Mouse (Mus musculus) left cerebral cortex, adult 18-20 months (tissue): ENCODE data around the gene Tyms. TPM values are rescaled to one million over a fixed set of nuclear protein-coding genes. Genes with fewer than 3 reads are reported as not detected.

Experiments
- DNase-seq, 2 experiments: peaks; one replicate each; pipeline ENCODE4 v3.0.0; 2021 to 2022; ENCODE audit warnings: low spot score in 2 of 2, mixed read lengths in 1 of 2
- long read RNA-seq, 2 experiments: library from polyadenylated mRNA; stranded (forward); transcript quantifications; one replicate each; pipeline ENCODE4 v2.0.0; 2021
- total RNA-seq, 2 experiments: library from RNA; stranded (reverse); gene quantifications; 2 replicates each; pipeline ENCODE4 v1.2.3; 2021

Tyms gene
- total RNA-seq, result 1 to 10 TPM; 3.6 to 4.1 TPM
- long read RNA-seq, experiment 1, partial matches to known transcripts, result 1 of 6 reads
- long read RNA-seq, experiment 1, other reads (novel, unspliced or antisense), result 1 of 6 reads
- long read RNA-seq, experiment 2, partial matches to known transcripts, result 1 of 1 reads
- long read RNA-seq, experiment 2, other reads (novel, unspliced or antisense), result 0 of 1 reads

DNA sequence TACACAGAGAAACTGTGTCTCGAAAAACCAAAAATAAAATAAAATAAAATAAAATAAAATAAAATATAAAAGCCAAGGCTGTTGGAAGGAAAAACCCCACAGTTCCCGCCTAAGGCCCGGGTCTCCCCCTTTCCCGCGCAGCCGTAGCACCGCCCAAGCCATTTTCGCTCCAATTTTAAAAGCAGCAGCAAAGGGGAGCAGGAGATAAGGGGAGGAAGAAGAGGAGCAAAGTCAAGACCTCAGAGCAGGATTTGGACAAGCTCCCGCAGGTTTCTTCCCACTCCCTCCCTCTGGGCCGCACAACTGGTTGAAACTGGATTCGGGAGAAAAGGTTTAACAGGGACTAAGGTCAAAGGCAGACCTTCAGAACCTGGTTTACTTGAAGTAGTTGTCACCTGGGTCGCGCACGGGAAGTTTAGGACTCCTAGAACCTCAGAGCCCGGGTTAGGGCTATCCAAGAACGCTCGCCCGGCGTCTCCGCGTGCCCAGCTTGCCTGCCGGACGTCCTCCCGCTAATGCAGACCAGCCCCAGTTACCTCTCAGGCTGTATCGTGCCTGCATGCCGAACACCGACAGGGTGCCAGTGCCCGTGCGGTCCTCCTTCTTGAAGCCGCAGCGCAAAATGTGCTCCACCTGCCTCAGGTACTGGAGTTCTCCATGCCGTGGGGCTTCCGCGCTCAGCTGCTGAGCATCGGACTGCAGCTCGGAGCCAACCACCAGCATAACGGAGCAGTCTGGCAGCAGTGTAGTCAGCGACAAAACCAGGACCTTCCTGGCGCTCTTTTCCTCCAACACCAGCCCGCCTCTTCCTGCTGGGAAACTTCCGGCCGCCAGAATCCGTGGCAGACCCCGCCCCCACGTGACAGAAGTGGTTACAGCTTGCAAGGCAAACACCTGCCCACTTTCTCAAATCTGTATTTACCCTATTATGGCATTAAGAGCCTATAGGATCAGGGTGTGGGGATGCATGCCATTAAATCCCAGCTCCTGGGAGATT, at the start of gene Tyms:
Tyms (minus strand) TSS at position 793 of the 997 bp plus-strand sequence.
- peak; percentile 65 to 76 for DNase-seq

DNA sequence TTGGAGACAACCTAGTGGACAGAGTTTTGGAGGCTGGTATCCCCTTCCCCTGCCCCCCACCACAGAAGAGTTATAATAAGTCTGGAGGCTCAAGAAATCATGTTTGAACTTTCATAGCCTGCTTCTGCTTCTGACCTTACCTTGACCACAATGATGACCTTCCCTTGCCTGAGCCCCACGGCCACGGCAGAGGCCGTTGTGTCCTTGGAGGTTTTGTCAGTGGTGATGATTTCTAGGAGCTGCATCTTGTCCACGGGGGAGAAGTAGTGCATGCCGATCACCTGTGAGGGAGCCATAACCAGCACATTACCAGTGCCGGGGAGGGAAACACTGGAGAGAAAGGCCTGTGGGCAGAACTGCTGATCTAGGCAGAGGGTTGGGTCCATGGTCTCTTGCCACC, 49.1 kb upstream of the Tyms start:
- DNase-seq, result no peak

DNA sequence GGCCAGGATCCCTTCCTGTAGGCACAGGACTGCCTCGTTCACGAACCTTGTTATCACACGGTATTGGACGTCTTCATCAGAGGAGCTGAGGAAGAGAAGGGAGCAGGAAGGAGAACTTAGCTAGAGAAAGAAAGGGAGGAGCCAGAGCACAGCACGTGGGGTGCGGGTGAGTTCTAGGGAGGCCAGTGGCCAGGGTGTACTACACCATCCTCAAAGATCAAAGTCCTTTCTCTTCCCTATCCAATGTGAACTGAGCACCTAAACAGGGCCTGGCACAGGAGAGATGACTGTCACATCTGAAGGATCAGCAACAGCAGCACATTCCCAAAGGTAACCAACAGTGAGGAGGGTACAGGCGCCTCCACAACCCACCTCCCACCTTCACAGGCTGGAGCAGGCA, 46.7 kb upstream of the Tyms start:
- no peak for DNase-seq

DNA sequence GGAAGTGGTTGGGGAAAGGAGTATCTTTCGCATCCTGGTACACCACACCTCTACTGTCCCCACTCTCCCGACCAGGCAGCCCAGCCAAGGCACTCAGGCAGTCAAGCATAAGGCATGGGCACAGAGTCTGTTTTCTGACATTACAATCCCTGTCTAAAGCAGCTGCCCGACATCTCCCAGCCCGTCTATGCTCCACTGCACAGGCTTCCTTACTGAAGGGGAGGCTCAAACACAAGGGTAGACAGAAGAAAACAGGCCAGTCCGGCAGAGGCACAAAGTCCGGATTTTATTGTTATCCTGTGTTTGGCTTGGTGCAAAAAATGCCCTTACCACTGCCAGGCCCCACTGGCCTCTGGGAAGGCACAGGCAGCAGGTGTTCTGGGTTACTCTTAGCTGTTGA, 45.7 kb upstream of the Tyms start:
- no peak for DNase-seq

DNA sequence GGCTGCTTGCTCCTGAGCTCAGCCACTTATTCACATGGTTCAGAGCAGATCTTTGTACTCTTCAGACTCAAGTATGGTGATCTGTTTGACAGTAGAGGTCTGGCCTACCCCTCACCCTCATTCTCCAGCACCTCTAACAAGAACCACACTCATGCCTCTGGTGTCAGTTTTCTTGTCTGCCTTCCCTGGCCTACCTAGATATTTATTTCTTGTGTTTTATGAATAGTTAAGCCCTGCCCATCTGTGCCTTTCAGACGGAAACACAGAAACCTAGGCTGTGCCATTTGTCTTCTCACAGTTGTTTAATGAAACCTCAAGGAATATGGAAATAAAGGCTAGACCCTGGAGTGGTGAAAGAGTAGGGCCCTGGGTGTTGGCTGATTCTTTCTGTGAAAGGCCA, 44.6 kb upstream of the Tyms start:
- DNase-seq, result no peak

DNA sequence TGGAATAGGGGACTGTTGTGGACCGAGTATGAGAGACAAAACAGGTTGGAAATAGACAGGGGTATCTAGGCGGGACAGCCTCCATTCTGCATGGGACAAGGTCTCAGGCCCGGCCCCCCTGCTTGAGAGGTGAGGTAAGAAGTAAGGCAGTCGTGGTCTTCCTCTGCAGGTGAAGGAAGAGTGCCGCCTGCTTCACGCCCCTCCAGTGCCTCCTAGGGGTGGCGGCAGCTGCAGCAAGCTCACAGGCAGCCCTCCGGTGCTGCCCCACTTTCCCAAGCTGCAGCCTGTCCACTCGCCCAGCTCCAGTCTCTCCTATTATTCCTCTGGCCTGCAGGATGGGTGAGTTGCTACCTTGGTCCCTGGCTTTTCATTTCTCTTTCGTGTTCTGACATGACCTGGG, 42.3 kb upstream of the Tyms start:
- no peak for DNase-seq

DNA sequence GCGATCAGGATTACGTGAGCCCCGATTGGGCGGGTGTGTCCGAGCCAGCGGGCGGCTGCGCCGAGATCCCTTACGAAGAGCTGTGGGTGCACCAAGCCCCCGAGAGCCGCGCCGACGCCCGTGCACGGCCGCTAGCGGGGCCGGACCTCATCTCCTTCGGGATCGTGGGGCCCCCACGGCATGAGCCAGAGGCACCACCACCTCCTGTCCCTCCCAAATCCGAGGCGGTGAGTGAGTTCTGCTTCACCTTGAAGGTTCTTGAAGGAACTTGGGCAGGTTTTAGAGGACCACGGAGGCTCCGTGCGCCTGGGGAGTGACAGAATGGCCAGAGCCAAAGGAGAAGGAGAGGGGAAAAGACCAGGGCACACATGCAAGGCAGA, 41.3 kb upstream of the Tyms start:
- no peak for DNase-seq

DNA sequence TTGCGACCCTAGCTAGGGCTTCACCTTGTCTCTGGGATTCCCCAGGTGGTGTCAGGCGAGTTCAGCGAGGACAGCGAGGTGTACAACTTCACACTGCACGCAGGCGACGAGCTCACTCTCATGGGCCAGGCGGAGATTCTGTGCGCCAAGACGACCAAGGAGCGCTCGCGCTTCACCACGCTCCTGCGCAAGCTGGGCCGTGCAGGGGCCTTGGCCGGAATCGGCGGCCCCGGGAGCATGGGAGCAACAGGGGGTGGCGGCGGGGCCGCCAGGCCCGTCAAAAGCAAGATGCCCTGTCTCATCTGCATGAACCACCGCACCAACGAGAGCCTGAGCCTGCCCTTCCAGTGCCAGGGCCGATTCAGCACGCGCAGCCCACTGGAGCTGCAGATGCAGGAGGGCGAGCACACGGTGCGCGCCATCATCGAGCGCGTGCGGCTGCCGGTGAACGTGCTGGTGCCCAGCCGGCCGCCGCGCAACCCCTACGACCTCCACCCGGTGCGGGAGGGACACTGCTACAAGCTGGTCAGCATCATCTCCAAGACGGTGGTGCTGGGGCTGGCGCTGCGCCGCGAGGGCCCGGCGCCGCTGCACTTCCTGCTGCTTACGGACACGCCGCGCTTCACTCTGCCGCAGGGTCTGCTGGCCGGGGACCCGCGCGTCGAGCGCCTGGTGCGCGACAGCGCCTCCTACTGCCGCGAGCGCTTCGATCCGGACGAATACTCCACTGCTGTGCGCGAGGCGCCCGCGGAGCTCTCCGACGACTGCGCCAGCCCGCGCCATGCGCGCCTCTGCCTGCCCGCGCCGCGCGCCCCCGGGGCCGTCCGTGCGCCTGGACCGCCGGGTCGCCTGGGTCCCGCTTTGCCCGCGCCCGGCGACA, 40.7 kb upstream of the Tyms start:
- DNase-seq, result peak; percentile 45 to 56

DNA sequence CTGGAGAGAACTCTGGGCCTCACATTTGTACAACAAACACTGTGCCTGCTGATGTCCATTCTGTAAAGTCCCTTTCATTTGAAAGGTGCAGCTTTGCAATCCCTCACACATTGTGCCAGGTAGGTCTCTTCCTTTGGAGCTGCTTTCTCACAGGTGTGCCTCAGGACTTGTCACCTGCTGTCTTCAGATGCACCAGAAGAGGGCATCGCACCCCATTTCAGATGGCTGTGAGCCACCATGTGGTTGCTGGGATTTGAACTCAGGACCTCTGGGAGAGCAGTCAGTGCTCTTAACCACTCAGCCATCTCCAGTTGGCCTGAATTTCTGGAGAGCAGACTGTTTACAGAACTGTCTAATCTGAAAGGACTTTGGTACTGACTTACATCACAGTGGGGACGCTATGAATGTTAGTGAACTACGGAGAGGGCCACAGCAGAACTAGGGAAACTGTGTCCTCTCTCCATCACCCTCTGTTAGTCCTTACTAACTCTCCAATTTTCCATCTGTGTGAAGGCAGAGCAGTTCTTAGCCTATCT, 39.2 kb upstream of the Tyms start:
- no peak for DNase-seq

DNA sequence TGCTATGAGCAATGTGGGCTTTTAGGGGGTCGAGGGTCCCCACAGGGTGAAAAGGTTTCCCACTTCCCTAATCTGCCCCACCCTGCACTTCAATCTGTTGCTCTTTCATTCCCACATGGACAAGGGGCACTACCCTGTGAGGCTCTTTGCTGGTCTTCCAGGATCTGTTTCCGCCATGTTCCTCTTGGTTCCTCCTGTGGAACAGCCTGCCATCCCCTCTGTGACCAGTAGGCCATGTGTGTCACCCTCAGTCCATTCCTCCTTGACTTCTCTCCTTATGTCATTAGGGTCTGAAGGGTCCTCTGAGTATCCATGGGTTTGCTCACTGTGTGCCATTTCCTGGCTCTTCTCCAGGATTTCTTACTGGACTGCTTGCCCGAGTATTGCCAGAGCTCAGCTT, 38.4 kb upstream of the Tyms start:
- no peak for DNase-seq

DNA sequence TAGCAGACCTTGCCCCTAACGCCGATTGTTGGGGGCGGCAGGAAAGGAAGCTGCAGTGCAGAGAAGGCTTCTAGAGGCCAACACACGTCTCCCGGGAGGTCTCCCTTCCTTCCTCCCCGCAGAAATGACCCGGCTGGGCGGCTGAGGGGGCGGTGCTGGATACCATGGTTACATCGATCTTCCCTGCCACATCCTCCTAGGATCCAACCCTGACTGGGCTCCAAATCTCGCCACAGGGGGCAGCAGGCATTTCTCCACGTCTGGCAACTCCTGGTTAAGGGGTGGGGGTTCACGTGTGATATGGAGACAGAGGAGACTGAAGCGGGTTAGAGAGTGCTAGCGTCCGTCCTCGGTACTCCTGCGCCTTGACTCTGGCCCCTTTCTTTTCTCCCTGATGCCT, 37.7 kb upstream of the Tyms start:
- no peak for DNase-seq

DNA sequence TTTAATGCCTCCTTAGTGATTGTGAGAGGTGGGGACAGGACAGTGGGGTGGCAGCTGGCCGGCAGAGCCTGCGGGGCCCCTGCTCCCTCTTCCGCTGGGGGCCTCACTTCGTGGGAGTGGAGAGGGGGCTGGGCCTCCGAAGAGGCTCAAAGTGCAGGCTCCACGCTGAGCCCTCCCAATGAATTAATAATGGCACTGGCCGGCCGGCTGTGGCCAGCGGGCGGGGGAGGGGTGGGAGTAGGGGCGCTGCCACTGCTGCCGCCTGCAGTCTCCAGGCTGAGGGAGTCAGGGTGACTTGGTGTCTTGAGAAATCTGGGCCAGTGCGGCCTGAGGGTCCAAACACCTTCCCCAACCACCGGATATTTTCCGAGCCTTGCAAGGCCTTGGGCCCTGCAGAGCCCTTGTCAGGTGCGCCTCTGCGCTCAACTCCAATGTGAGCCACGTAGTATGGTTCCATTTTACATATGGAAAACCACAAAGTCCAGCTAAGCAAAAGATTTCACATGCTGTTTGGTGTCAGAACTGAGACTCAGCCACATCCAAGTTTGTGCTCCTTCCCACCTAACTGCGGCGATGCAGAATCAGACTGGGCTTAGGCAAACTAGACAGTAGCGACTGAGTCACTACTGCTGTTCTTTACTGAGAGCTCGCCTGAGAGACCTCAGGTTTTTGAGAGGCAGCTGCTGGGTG, 37.1 kb upstream of the Tyms start:
- no peak for DNase-seq

DNA sequence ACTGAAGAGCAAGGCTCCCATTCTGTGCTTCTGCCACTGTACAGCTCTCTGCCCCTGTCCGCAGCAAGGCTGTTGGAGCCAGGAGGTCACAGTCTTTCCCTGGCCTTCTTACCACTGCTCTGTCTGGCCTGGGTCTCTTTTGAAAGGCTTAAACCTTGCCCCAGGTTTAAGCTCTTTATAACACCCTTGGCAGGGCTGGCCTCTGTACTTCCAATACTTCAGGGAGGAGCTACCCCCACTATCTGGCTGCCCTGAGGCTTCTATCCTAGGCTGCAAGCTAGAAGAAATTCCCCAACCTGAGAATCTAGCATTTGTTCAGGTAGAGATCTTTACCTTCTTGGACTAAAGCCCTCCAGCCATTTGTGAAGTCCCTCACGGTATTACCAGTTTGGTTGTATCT, 36.5 kb upstream of the Tyms start:
- no peak for DNase-seq

DNA sequence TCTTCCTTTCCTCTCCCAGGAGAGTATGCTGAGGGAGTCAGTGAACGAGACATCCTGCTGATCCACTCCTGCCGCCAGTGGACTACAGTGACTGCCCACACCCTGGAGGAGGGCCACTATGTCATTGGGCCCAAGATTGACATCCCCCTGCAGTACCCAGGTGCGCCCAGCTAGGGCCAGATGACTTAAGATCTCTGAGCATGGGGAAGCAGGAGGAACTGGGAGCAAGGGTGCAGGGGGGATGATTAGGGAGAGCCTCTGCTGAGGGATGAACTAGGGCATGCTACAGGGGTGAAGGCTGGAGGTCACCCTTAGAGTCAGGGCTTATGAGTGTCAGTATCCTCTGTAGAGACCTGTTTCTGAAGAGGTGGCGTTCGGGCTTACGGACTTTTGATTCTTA, 34.8 kb upstream of the Tyms start:
- DNase-seq, result no peak

DNA sequence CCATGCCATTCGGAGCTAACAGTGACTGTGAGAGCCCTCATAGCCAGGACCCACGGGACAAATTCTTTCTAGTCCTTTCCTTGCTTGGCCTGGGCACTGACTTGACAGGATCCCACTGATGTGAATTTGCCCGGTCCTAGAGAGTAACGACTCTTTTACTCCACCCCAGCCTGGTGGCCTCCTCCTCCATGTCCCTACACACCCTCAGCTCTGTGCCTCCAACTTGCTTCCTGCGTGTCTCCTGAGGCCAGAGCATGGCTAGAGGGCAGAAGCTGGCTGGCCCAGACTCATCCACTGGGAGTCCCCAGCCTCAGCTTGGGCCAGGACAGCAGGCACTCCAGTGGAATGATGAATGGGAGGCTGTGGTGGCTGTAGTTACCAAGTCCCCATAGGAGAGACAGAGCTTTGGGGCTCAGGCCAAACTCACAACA, 34.2 kb upstream of the Tyms start:
- no peak for DNase-seq

DNA sequence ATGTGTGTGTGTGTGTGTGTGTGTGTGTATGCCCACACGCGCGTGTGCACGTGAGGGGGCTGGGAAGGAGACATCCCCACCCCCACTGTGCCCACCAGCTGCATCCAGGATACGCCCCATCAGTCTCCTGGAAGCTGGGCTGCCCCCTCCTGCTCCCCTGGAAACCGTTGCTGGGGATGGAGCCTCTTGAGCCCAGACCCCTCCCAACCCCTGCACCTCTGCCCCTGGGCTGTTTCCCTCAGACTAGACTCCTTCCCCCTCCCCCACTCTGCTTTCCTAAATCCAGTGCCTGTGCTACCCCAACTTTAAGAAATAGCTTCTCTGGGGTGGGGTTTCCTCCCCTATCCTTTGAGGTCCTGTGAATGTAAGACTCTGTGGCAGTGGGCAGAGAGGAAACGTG, 33.8 kb upstream of the Tyms start:
- DNase-seq, result no peak

DNA sequence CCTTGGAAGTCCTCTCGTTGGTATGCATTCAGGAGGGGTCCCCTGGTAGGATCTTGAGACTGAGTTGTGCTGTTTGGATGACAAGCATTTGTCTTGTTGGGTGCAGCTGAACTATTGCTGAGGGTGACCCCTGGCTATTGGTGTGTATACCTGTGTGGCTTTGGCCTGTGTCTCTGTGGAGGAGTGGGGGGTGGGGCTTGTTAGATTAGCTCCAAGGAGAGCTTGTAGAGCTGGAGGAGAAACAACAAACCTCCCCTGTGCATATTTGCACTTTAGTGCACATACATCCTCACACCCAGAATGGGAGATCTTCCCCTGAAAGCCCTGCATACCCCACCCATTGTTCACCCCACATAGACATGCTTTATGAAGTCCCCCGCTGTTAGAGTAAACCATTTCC, 33.3 kb upstream of the Tyms start:
- DNase-seq, result no peak

DNA sequence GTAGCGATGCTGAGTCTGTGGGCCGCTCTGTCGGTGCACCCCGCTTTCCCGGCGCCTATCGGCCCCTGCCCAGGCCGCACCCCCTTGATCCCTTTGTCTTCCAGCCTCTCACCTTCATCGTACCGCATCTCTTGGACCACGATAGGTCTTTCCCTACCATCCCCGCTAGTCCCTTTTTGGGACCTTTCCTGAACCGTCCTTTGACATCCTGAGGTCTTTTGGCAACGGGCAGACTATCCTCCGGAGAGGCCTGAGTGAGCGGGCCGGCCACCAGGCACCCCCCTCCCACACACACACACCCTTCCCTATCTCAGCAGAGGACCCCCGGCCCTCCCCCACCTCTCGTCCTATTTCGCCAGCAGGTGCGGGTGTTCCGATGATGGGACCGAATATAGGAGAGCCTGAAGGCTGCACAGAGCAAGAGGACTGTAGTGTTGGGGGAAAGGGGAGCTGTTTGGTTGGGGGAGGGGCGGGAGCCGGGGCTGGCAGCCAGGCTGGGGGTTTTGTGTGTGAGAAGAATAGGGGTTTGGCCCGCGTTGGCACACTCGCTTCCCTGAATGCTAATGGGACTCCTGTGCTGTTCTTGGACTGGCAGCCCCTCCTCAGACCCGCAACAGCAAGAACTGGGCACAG, 32.4 kb upstream of the Tyms start, which contains the start of gene 3110082J24Rik:
3110082J24Rik (minus strand) TSS at position 419 of the 633 bp plus-strand sequence.
- no peak for DNase-seq

DNA sequence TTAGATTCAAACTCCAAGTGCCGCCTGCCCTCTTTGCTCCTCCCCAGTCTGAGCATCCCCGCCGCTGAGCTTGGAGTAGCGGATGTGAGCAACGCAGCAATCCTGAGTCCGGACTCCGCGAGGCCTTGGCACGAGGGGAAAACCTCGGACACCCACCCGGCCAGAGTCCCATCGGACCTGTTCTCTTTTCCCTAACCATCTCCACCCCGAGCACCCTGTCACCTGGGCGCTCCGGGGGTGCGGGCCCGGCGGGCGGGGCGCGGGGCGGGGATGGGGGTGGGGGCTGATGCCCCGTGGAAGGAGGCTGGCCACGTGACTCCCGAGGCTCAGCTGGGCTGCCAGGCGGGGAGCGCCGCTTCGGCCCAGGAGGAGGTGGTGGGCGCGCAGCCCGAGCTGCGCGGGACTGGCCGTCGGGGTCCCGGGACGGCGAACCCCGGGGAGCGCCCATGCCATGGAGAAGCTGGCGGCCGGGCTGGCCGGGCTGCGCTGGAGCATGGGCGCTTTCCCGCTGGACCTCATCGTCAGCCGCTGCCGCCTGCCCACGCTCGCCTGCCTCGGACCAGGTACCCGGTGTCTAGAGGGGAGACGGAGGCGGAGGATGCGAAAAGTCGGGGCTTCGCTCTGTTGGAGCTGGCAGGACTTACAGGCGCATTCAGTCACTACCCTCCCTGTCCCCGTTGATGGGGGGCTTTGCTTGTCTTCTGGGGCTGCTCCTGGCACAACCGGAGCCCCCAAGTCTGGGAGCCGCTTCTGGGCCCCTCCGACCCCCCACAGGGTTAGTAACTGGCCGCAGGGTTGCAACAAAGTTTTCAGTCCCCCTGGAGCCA, 31.6 kb upstream of the Tyms start, which contains the start of gene Garem2:
Garem2 (plus strand) TSS at position 321 of the 827 bp plus-strand sequence.
- DNase-seq, result no peak
